Mouse (Mus musculus): ENCODE data around the gene Mrps35. TPM values are rescaled to one million over a fixed set of nuclear protein-coding genes. Genes with fewer than 3 reads are reported as not detected.

Gene Mrps35
- polyA plus RNA-seq (2015; fragmentation: Nextera tagmentation; extraction: Ambion mirVana): 83.9 and 92.8 TPM in 2 replicates

DNA sequence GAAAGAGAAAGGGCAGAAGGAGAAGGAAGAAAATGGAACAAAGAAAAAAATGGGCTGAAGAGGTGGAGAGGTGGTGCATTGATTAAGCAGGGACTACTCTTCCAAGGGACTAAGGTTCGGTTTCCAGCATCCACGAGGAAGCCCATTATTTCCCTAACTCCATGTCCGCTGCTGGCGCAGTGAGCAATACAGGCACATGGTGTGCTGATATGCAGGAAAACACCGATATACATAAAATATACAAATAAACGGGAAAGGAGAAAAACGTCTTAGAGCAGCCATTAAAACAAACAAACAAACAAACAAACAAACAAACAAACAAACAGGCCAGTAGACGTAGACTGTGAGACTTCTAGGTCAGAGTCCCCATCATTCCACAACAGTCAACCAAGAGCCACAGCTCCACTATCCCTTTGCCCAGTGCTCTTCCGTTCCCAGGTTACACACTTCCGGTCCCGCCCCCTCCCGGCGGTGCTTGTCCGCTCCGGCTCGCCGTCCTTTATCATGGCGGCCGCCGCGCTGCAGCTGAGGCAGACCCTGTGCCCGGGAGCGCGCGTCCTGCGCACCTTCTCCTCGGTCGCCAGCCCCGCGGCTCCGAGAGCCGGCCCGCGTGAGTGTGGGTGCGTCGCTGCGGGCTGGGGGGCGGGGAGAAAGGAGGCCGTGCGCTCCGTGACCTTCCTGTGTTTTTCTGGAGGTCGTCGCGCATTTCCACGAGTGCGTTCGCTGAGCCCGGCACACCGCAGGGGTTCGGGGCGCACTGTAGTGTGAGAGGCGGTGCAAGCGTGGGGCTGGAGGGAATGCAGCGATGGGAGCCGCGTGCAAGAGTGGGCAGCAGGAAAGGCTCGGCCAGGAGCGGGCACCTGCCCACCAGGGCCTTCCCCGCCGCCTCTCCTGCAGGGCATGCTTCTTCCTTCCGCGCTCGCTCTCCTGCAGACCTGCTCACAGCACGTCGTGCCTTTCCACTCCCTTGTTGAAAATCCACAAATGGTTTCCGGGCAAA lies at the start of gene Mrps35:
TSS of gene Mrps35 (plus strand) at position 474 of the 1,000 bp plus-strand sequence.
- H3K27me3 ChIP-seq (replicated peaks): peaks cover 6% of the 10 kb centered on the region
- peak within 1 kb of the TSS; percentile 92 for H3K27ac ChIP-seq (replicated peaks)
- peaks cover 22% of the 10 kb centered on the region for H3K4me1 ChIP-seq
- peak within 1 kb of the TSS; percentile 72 for H3K4me2 ChIP-seq
- peaks cover 12% of the 10 kb centered on the region for H3K36me3 ChIP-seq
- no peaks in the 10 kb centered on the region for H3K9me3 ChIP-seq (replicated peaks)
- H3K4me3 ChIP-seq (replicated peaks): peak within 1 kb of the TSS; percentile 61
- peak within 1 kb of the TSS; percentile 86 for H3K9ac ChIP-seq (replicated peaks)
- 2% methylated on average over 66 of the region's 66 CpGs for WGBS
- peak; percentile 100 for ATAC-seq (ENCODE audit: low FRiP score)

DNA sequence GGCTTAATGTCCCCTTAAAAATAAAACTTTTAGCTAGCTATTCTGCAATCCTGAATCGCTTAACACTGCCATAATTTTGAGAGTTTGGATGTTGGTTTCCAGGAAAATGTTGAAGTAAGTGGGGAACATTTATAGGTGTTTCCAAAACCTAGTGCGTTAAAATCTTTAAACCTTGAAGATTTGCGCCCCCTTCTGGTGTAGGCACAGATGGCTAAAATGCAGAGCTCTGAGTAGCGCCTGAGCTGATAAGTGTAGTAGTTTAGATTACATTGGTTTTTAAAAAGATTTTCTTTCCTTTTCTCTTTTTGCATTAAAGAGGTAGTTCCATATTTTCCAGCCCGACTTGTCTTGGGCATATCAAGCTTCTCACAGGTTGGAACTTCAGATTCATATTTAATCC lies 48.3 kb upstream of the Mrps35 start:
- no peak for ATAC-seq (ENCODE audit: low FRiP score)
- Histone ChIP-seq H3K9me3 (replicated peaks) (no peaks in the 10 kb centered on the region), H3K27me3 (replicated peaks) (no peaks in the 10 kb centered on the region), H3K36me3 (no peaks in the 10 kb centered on the region), H3K4me1 (no peaks in the 10 kb centered on the region), H3K4me3 (replicated peaks) (no peak overlapping the region), H3K9ac (replicated peaks) (no peak overlapping the region), H3K27ac (replicated peaks) (no peak overlapping the region), H3K4me2 (no peak overlapping the region)
- 49% methylated on average over 5 of the region's 5 CpGs for WGBS

DNA sequence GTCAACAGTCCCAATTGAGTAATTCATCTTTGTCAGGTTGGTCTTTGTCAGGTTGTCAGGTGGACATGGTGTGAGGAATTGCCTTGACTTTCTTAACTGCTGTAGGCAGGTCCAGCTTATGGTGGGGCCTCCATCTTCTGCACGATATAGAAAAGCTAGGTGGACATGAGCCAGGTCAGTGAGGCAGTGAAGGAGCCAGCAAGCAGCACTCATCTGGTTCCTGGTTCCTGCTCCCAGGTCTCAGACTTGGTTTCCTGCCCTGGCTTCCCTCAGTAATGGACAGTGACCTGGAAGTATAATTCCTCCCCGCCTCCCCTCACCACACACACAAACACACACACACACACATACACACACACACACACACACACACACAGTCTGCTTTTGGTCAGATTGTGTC lies 47.2 kb upstream of the Mrps35 start:
- Histone ChIP-seq H3K4me2 (no peak overlapping the region), H3K4me1 (no peaks in the 10 kb centered on the region), H3K27me3 (replicated peaks) (no peaks in the 10 kb centered on the region), H3K36me3 (no peaks in the 10 kb centered on the region), H3K27ac (replicated peaks) (no peak overlapping the region), H3K9me3 (replicated peaks) (no peaks in the 10 kb centered on the region), H3K4me3 (replicated peaks) (no peak overlapping the region), H3K9ac (replicated peaks) (no peak overlapping the region)
- ATAC-seq (ENCODE audit: low FRiP score): no peak
- WGBS: 65% methylated on average over 2 of the region's 2 CpGs

DNA sequence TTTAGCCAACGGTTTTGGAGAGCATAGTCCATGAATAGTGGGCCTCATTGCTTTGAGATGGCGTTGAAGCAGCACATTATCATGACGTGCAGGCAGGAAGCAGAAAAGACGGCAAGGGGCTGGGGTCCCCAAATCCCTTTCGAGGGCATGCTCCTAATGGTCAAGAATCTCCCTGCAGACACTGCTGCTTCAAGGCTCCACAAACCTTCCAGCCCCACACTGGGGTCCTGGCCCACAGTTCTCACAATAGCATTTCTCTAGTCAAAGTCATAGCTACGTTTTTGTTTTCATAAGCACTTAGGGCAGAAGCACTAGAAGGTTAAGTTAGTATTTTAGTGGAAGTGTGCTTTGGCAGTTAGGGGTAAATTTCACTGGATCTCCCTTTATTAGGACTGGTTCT lies 46.7 kb upstream of the Mrps35 start:
- no peak for ATAC-seq (ENCODE audit: low FRiP score)
- no peak overlapping the region for H3K4me2 ChIP-seq
- H3K27me3 ChIP-seq (replicated peaks): no peaks in the 10 kb centered on the region
- H3K9me3 ChIP-seq (replicated peaks): no peaks in the 10 kb centered on the region
- no peak overlapping the region for H3K9ac ChIP-seq (replicated peaks)
- H3K36me3 ChIP-seq: no peaks in the 10 kb centered on the region
- H3K27ac ChIP-seq (replicated peaks): no peak overlapping the region
- no peaks in the 10 kb centered on the region for H3K4me1 ChIP-seq
- WGBS: 91% methylated on average over 6 of the region's 6 CpGs
- no peak overlapping the region for H3K4me3 ChIP-seq (replicated peaks)

DNA sequence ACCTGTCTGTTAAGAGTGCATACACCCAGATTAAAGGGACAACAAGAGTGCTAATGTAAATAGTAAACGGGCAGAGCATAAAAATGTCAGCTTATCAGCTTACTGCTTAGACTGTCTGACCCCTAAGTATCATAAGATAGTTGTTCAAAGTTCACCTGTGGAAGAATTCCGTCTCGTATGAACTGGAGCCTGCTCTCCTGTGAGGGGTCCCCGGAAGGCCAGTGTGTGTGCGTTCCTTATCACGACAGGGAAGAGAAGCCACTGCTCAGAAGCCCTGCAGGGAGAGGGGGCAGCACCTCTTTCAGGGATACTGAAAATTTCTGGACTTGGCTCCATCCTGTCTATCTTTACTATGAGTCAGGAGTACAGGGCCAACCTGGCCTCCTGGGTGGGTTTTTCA lies 45.6 kb upstream of the Mrps35 start:
- Histone ChIP-seq H3K4me2 (no peak overlapping the region), H3K4me3 (replicated peaks) (no peak overlapping the region), H3K27me3 (replicated peaks) (no peaks in the 10 kb centered on the region), H3K9ac (replicated peaks) (no peak overlapping the region), H3K27ac (replicated peaks) (no peak overlapping the region), H3K36me3 (no peaks in the 10 kb centered on the region), H3K4me1 (no peaks in the 10 kb centered on the region), H3K9me3 (replicated peaks) (no peaks in the 10 kb centered on the region)
- WGBS: 92% methylated on average over 6 of the region's 6 CpGs
- ATAC-seq (ENCODE audit: low FRiP score): no peak

DNA sequence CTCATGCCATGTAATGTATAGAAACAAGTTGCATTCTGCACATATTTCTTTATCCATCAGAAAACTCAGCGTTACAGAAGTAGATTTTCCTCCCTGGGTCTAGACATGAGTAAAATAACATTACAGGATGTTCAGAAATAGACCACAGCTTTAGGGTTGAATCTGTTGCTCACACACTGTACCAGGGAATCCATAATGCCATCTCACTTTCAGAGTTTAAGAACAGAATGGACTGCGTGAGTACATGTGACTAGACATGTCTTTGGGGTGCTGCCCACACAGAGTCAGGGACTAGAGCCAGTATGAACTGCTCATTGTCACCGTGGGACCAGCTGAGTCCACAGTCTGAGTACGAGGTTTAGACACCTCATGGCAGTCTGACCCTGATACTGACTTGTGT lies 43.9 kb upstream of the Mrps35 start:
- WGBS: 87% methylated on average over 4 of the region's 4 CpGs
- Histone ChIP-seq H3K4me3 (replicated peaks) (no peak overlapping the region), H3K9me3 (replicated peaks) (no peaks in the 10 kb centered on the region), H3K27me3 (replicated peaks) (no peaks in the 10 kb centered on the region), H3K36me3 (no peaks in the 10 kb centered on the region), H3K9ac (replicated peaks) (no peak overlapping the region), H3K4me1 (no peaks in the 10 kb centered on the region), H3K27ac (replicated peaks) (no peak overlapping the region), H3K4me2 (no peak overlapping the region)
- ATAC-seq (ENCODE audit: low FRiP score): no peak

DNA sequence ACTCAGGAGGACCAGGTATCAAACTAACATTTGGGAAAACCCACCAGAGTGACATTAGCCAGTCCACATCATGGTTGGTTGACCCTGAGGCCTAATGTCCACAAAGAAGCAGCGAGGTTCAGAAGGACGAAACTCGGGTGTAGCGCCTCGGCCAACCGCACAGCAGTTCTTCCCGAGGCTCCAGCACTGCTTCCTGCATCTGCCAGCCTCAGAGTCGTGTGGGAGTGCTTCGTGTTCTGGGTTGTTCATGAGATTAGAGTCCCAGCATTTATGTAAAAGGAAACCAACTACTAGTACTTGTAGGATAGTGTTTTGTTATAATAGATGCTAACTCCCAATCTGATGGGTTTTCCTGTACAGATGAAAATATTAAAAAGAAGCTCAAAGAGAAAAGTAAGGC lies 43.3 kb upstream of the Mrps35 start:
- no peak for ATAC-seq (ENCODE audit: low FRiP score)
- H3K27me3 ChIP-seq (replicated peaks): no peaks in the 10 kb centered on the region

DNA sequence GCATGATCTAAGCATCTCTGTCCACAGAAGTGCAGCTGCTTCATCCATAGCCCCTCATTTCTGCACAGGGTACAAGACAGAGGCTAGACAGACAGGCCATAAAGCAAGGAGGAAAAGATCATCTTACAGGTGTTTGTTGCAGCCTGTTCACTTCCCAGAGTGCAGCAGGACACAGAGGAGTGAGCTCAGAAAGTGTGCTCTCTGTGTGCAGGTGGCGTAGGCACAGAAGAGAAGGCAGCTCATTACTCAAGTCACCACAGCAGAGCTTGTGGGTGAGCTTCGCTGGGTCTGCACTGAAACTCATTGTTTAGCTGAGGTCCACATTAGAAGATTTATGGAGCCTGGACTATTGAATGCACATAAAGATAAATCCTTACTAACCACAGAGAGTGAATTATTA lies 42.8 kb upstream of the Mrps35 start:
- Histone ChIP-seq H3K4me3 (replicated peaks) (no peak overlapping the region), H3K36me3 (no peaks in the 10 kb centered on the region), H3K27me3 (replicated peaks) (no peaks in the 10 kb centered on the region), H3K27ac (replicated peaks) (no peak overlapping the region), H3K4me1 (no peaks in the 10 kb centered on the region), H3K9ac (replicated peaks) (no peak overlapping the region), H3K9me3 (replicated peaks) (no peaks in the 10 kb centered on the region), H3K4me2 (no peak overlapping the region)
- WGBS: 21% methylated on average over 2 of the region's 2 CpGs
- ATAC-seq (ENCODE audit: low FRiP score): no peak

More for the DNA sequence above, 43.3 kb upstream of the Mrps35 start:
- no peak overlapping the region for H3K4me2 ChIP-seq
- WGBS: 88% methylated on average over 9 of the region's 9 CpGs
- no peak overlapping the region for H3K27ac ChIP-seq (replicated peaks)
- H3K4me3 ChIP-seq (replicated peaks): no peak overlapping the region
- H3K36me3 ChIP-seq: no peaks in the 10 kb centered on the region
- no peak overlapping the region for H3K9ac ChIP-seq (replicated peaks)
- no peaks in the 10 kb centered on the region for H3K9me3 ChIP-seq (replicated peaks)
- no peaks in the 10 kb centered on the region for H3K4me1 ChIP-seq

DNA sequence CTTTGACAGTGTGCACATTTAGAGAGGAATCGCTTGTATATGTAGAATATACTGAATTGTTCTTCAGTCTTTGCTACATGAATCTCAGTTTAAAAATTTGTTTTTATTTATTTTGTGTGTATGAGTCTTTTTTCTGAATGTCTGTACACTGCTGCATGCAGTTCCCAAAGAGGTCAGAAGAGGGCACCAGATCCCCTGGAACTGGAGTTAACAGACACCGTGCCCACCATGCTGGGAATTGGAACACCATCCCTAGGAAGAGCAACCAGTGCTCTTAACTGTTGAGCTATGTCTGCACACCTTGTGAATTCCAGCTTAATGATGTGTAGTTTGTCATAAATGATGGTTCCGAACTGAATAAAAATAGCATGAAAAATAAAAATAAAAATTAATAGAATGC lies 34.4 kb upstream of the Mrps35 start:
- H3K4me1 ChIP-seq: no peaks in the 10 kb centered on the region
- no peak for ATAC-seq (ENCODE audit: low FRiP score)
- no peaks in the 10 kb centered on the region for H3K27me3 ChIP-seq (replicated peaks)
- H3K27ac ChIP-seq (replicated peaks): no peak overlapping the region
- no peaks in the 10 kb centered on the region for H3K9me3 ChIP-seq (replicated peaks)
- no peak overlapping the region for H3K4me2 ChIP-seq
- H3K36me3 ChIP-seq: no peaks in the 10 kb centered on the region
- H3K9ac ChIP-seq (replicated peaks): no peak overlapping the region
- H3K4me3 ChIP-seq (replicated peaks): no peak overlapping the region
- 51% methylated on average over 3 of the region's 3 CpGs for WGBS

DNA sequence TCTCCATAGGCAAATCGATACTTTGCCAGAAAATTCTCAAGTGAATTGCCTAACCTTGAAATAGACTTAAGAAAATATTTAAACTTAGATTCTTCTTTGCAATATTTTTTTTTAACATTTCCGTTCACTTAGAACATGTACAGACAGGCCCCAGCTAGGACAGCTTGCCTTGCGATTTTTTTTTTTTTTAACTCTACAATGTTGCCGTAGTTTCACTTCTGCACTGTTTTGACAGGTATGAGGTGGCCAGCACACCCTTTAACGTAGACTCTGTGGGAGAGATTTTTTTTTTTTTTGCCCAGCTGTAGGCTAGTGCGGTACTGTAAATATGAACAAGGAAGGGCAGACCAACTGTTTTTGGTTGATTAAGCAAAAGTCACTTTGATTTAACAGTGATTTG lies 32.2 kb upstream of the Mrps35 start:
- H3K9me3 ChIP-seq (replicated peaks): no peaks in the 10 kb centered on the region
- no peak overlapping the region for H3K27ac ChIP-seq (replicated peaks)
- no peaks in the 10 kb centered on the region for H3K27me3 ChIP-seq (replicated peaks)
- H3K36me3 ChIP-seq: no peaks in the 10 kb centered on the region
- 91% methylated on average over 6 of the region's 6 CpGs for WGBS
- no peaks in the 10 kb centered on the region for H3K4me1 ChIP-seq
- H3K4me2 ChIP-seq: no peak overlapping the region
- H3K4me3 ChIP-seq (replicated peaks): no peak overlapping the region
- H3K9ac ChIP-seq (replicated peaks): no peak overlapping the region
- no peak for ATAC-seq (ENCODE audit: low FRiP score)

DNA sequence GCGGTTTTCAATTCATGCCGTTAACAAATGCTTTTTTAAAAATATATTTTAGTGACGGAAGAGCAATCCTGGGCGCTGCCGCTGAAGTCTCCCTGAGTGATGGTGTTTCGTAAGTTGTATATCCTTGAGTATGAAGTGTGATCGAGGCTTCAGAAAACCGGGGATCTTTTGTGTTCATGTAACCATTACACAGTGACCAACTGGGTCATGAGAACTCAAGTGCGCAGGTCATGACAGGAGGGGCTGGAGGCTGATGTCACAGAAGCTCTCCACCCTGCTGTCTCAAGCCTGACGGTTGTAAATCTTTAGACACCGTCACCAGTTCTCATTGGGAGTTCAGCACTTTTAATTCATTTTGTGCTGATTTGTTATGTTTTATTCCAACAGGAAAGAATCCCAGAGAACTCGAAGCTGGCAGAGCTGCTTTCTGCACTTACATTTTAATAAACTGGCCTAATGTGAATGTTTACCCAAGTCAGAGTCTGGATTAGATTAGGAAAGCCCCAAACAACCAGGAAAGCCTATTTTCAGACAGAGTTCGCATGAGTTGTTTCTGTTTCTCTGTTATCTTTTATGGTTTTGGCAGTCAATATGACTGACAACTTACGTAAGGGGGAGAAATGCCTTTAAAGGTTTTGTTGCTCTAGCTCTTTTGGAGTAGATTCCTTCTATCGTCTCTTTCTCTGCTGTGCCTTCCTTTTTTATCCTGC lies 31.6 kb upstream of the Mrps35 start:
- Histone ChIP-seq H3K9ac (replicated peaks) (no peak overlapping the region), H3K4me3 (replicated peaks) (no peak overlapping the region), H3K4me2 (no peak overlapping the region), H3K27me3 (replicated peaks) (no peaks in the 10 kb centered on the region), H3K4me1 (no peaks in the 10 kb centered on the region), H3K27ac (replicated peaks) (no peak overlapping the region), H3K9me3 (replicated peaks) (no peaks in the 10 kb centered on the region), H3K36me3 (no peaks in the 10 kb centered on the region)
- no peak for ATAC-seq (ENCODE audit: low FRiP score)
- 83% methylated on average over 15 of the region's 15 CpGs for WGBS

DNA sequence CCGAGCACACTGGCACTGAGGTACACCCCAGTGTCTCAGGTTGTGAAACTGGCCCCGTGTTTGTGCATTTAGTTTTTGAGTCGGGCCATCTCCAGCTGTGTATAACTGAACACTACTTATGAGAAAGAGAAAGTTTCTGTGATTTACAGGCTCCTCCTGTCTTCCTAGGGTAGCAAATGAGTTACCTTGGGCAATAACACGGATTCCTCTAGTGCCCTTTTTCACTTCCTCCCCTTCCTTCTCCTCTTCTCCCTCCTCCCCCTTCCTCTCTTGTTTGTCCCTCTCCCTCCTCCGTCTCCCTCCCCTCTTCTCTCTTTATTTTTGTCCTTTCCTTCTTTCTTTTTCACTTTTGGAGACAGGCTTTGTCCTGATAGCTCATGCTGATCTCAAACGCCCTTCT lies 31.0 kb upstream of the Mrps35 start:
- no peaks in the 10 kb centered on the region for H3K27me3 ChIP-seq (replicated peaks)
- H3K4me1 ChIP-seq: no peaks in the 10 kb centered on the region
- 66% methylated on average over 6 of the region's 6 CpGs for WGBS
- no peak for ATAC-seq (ENCODE audit: low FRiP score)
- H3K9me3 ChIP-seq (replicated peaks): no peaks in the 10 kb centered on the region
- H3K27ac ChIP-seq (replicated peaks): no peak overlapping the region
- no peak overlapping the region for H3K4me3 ChIP-seq (replicated peaks)
- H3K4me2 ChIP-seq: no peak overlapping the region
- H3K9ac ChIP-seq (replicated peaks): no peak overlapping the region
- no peaks in the 10 kb centered on the region for H3K36me3 ChIP-seq
